In the genomic region with DNA sequence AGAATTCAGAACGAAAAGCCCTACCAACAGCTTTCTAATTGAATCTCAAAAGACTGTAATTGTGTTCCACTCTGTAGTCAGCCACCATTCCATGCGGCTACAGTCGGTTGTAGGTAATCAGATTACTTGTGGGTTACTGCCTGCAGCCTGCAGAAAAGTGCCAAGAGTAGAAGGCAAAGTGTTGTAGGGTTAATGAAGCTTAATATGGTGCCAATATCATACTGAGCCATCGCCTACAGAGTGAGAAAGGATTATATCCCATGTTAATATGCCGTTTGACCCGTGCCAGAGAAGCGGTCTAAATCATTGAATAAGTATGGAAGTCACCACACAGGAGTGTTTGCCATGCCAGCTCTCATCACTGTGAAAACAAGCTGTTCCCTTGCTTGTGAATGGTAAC, we compare ENCODE assay signal across 21 mouse cellular contexts.
DNase-seq lines count a peak whose midpoint lies in the region; ATAC-seq and TF ChIP-seq lines count a peak whose summit lies in the region.
"Had no signal": no experiment of that assay in that cellular context is flagged by ENCODE, and none has a peak within 500 bp of the region (broad histone marks: within the 10 kb centered on the region; RNA-seq: fewer than 3 reads in every experiment).

No protein-coding gene starts in this region.

- no peak overlapping the region for H3K27ac ChIP-seq in hindbrain, embryonic 13.5 days
- no peak overlapping the region for H3K27ac ChIP-seq in hindbrain, embryonic 12.5 days
- H3K27ac ChIP-seq in neural tube, embryonic 14.5 days (ENCODE audit: low read depth, low read length): no peak overlapping the region
- no peak overlapping the region for H3K27ac ChIP-seq in thymus, adult 2 months (ENCODE audit: control insufficient read depth, insufficient read depth, low read length)
- H3K27ac ChIP-seq: embryonic facial prominence, embryonic 13.5 days; liver, embryonic 13.5 days had no signal

- TF ChIP-seq POLR2A in thymus, adult 2 months (IDR thresholded peaks at IDR 0.05; ENCODE audit: control insufficient read depth, extremely low read depth, insufficient read depth, low read length, poor library complexity): no peak

- peak; percentile 12 to 38 for DNase-seq in cerebellum, postnatal 14 days
- no peak for DNase-seq in neural tube, embryonic 10.5 days (ENCODE audit: extremely low spot score, low spot score)
- DNase-seq in retina, postnatal 1 day: peak; percentile 43
- no peak for DNase-seq in thymus, adult 2 months
- DNase-seq: adrenal gland, postnatal 14 days; cerebellum, adult 9-11 months; heart, adult 11 months; heart, postnatal 10 days; kidney, postnatal 36 days; liver, embryonic 13.5 days; lung, adult 2 months; lung, postnatal 14 days; right cerebral cortex, postnatal 4 days; thymus, postnatal 4 days had no signal

- 76% methylated on average over 7 of the region's 7 CpGs for WGBS in hindbrain, embryonic 13.5 days
- 82% methylated on average over 7 of the region's 7 CpGs for WGBS in hindbrain, embryonic 12.5 days
- 71% methylated on average over 7 of the region's 7 CpGs for WGBS in neural tube, embryonic 14.5 days
- 96% methylated on average over 7 of the region's 7 CpGs for WGBS in thymus, adult 2 months

- no peaks in the 10 kb centered on the region for H3K4me1 ChIP-seq in hindbrain, embryonic 13.5 days (replicated peaks)
- no peaks in the 10 kb centered on the region for H3K4me1 ChIP-seq in hindbrain, embryonic 12.5 days
- no peaks in the 10 kb centered on the region for H3K4me1 ChIP-seq in neural tube, embryonic 14.5 days (ENCODE audit: control insufficient read depth, insufficient read depth, low read length)
- no peaks in the 10 kb centered on the region for H3K4me1 ChIP-seq in thymus, adult 2 months (replicated peaks; ENCODE audit: control insufficient read depth, insufficient read depth, low read length)
- H3K4me1 ChIP-seq: embryonic facial prominence, embryonic 13.5 days; liver, embryonic 13.5 days had no signal

- no peak for TF ChIP-seq CTCF in thymus, adult 2 months (IDR thresholded peaks at IDR 0.05; ENCODE audit: borderline replicate concordance, control insufficient read depth, extremely low read depth, insufficient read depth, low read length, poor library complexity)

- H3K4me3 ChIP-seq in hindbrain, embryonic 13.5 days: no peak overlapping the region
- no peak overlapping the region for H3K4me3 ChIP-seq in hindbrain, embryonic 12.5 days
- H3K4me3 ChIP-seq in neural tube, embryonic 14.5 days (ENCODE audit: low read depth, low read length): no peak overlapping the region
- H3K4me3 ChIP-seq in thymus, adult 2 months (ENCODE audit: control insufficient read depth, insufficient read depth, low read length): no peak overlapping the region
- H3K4me3 ChIP-seq: embryonic facial prominence, embryonic 13.5 days; liver, embryonic 13.5 days had no signal

- H3K4me2 ChIP-seq in hindbrain, embryonic 13.5 days: no peak overlapping the region
- no peak overlapping the region for H3K4me2 ChIP-seq in hindbrain, embryonic 12.5 days (replicated peaks)
- no peak overlapping the region for H3K4me2 ChIP-seq in neural tube, embryonic 14.5 days (ENCODE audit: low read depth, low read length)
- H3K4me2 ChIP-seq: embryonic facial prominence, embryonic 13.5 days; heart, embryonic 11.5 days; liver, embryonic 13.5 days had no signal

- no peaks in the 10 kb centered on the region for H3K27me3 ChIP-seq in hindbrain, embryonic 13.5 days
- no peaks in the 10 kb centered on the region for H3K27me3 ChIP-seq in hindbrain, embryonic 12.5 days
- no peaks in the 10 kb centered on the region for H3K27me3 ChIP-seq in neural tube, embryonic 14.5 days (ENCODE audit: control insufficient read depth, insufficient read depth, low read length)
- H3K27me3 ChIP-seq in thymus, adult 2 months (ENCODE audit: control insufficient read depth, insufficient read depth, low read length): no peaks in the 10 kb centered on the region
- H3K27me3 ChIP-seq: embryonic facial prominence, embryonic 13.5 days; liver, embryonic 13.5 days had no signal

- H3K36me3 ChIP-seq in hindbrain, embryonic 13.5 days: no peaks in the 10 kb centered on the region
- H3K36me3 ChIP-seq in hindbrain, embryonic 12.5 days: no peaks in the 10 kb centered on the region
- no peaks in the 10 kb centered on the region for H3K36me3 ChIP-seq in neural tube, embryonic 14.5 days (ENCODE audit: control insufficient read depth, insufficient read depth, low read length)
- H3K36me3 ChIP-seq in thymus, adult 2 months (ENCODE audit: control insufficient read depth, insufficient read depth, low read length): no peaks in the 10 kb centered on the region
- H3K36me3 ChIP-seq: embryonic facial prominence, embryonic 13.5 days; liver, embryonic 13.5 days had no signal

- ATAC-seq in cerebellum, adult (ENCODE audit: insufficient number of reproducible peaks, low FRiP score, low TSS enrichment): no peak
- 0 out of 2 replicates have a peak, but pooled peaks have one; percentile 39 for ATAC-seq in hindbrain, embryonic 13.5 days (ENCODE audit: low FRiP score)
- no peak for ATAC-seq in hindbrain, embryonic 12.5 days (ENCODE audit: low FRiP score)
- ATAC-seq in neural tube, embryonic 14.5 days (ENCODE audit: low read depth): peak; percentile 17; the same call in 1 of the 2 replicates
- ATAC-seq: intestine, postnatal 0 days had no signal

- no peak overlapping the region for H3K9ac ChIP-seq in hindbrain, embryonic 13.5 days
- no peak overlapping the region for H3K9ac ChIP-seq in hindbrain, embryonic 12.5 days
- H3K9ac ChIP-seq in neural tube, embryonic 14.5 days (replicated peaks; ENCODE audit: low read depth, low read length): no peak overlapping the region
- H3K9ac ChIP-seq: embryonic facial prominence, embryonic 13.5 days; liver, embryonic 13.5 days had no signal

- no peaks in the 10 kb centered on the region for H3K9me3 ChIP-seq in hindbrain, embryonic 13.5 days
- H3K9me3 ChIP-seq in hindbrain, embryonic 12.5 days (replicated peaks): no peaks in the 10 kb centered on the region
- H3K9me3 ChIP-seq in neural tube, embryonic 14.5 days (ENCODE audit: control insufficient read depth, low read length): no peaks in the 10 kb centered on the region
- H3K9me3 ChIP-seq: embryonic facial prominence, embryonic 13.5 days; liver, embryonic 13.5 days had no signal

Comparison
In these comparisons a context has a peak if more than half of its experiments do, and no peak if none do; other contexts are left out.
1. ATAC-seq: peak in hindbrain, embryonic 13.5 days (single experiment) and neural tube, embryonic 14.5 days (single experiment); none in cerebellum, adult (single experiment) and hindbrain, embryonic 12.5 days (single experiment).
2. DNase-seq: peak in cerebellum, postnatal 14 days (2 of 2) and retina, postnatal 1 day (single experiment); none in neural tube, embryonic 10.5 days (single experiment) and thymus, adult 2 months (single experiment).